Mouse (Mus musculus): ENCODE data around the gene Fcer2a. TPM values are rescaled to one million over a fixed set of nuclear protein-coding genes. Genes with fewer than 3 reads are reported as not detected.

Gene Fcer2a
- polyA plus RNA-seq, 1 experiment from 2014 or later = 0.14 TPM

GRCm38 (mm10) chr8:3679236-3679635, 14.7 kb downstream of the Fcer2a start:
- ATAC-seq = no peak
- no peak overlapping the region for H3K27ac ChIP-seq (ENCODE audit: low read length)
- no peak for DNase-seq (ENCODE audit: low spot score)
- H3K4me3 ChIP-seq (ENCODE audit: low read depth, low read length) = no peak overlapping the region
- WGBS = 95% methylated on average over 23 of the region's 23 CpGs
- H3K4me1 ChIP-seq (ENCODE audit: insufficient read depth, low read depth, low read length) = 0 out of 2 replicates have a peak, but pooled peaks cover 2% of the 10 kb centered on the region
- no peaks in the 10 kb centered on the region for H3K9me3 ChIP-seq (ENCODE audit: low read length)
- H3K9ac ChIP-seq (replicated peaks; ENCODE audit: low read depth) = no peak overlapping the region
- H3K4me2 ChIP-seq (replicated peaks; ENCODE audit: low read depth, low read length) = no peak overlapping the region
- H3K36me3 ChIP-seq (ENCODE audit: insufficient read depth, low read length) = 0 out of 2 replicates have a peak, but pooled peaks cover 3% of the 10 kb centered on the region
- TF ChIP-seq EP300 (IDR thresholded peaks at IDR 0.05) (no peak), CTCF (IDR thresholded peaks at IDR 0.05) (no peak)
- no peaks in the 10 kb centered on the region for H3K27me3 ChIP-seq (replicated peaks; ENCODE audit: insufficient read depth, low read length)

DNA sequence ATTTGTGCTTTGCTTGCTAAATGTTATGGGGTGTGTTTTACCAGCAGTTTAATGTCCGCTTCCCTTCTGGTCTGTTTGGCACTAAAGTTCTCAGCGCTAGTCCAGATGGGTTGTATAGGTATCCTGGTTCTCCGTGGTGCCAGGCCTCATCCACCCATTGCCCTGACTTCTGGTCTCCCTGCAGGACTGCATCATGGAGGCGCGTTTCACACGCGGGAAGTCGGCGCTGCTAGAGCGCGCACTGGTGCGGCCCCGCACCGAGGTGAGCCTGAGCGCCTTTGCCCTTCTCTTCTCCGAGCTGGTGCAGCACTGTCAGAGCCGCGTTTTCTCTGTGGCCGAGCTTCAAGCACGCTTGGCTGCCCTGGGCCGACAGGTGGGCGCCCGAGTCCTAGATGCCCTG, 15.1 kb downstream of the Fcer2a start:
- Histone ChIP-seq H3K4me2 (replicated peaks; ENCODE audit: low read depth, low read length) (no peak overlapping the region), H3K9me3 (ENCODE audit: low read length) (no peaks in the 10 kb centered on the region), H3K4me1 (ENCODE audit: insufficient read depth, low read depth, low read length) (0 out of 2 replicates have a peak, but pooled peaks cover 2% of the 10 kb centered on the region), H3K36me3 (ENCODE audit: insufficient read depth, low read length) (0 out of 2 replicates have a peak, but pooled peaks cover 3% of the 10 kb centered on the region), H3K27ac (ENCODE audit: low read length) (no peak overlapping the region), H3K9ac (replicated peaks; ENCODE audit: low read depth) (no peak overlapping the region), H3K4me3 (ENCODE audit: low read depth, low read length) (no peak overlapping the region), H3K27me3 (replicated peaks; ENCODE audit: insufficient read depth, low read length) (no peaks in the 10 kb centered on the region)
- DNase-seq (ENCODE audit: low spot score) (no peak), ATAC-seq (no peak)
- WGBS = 96% methylated on average over 23 of the region's 23 CpGs
- TF ChIP-seq EP300 (IDR thresholded peaks at IDR 0.05) (no peak), CTCF (IDR thresholded peaks at IDR 0.05) (no peak)

DNA sequence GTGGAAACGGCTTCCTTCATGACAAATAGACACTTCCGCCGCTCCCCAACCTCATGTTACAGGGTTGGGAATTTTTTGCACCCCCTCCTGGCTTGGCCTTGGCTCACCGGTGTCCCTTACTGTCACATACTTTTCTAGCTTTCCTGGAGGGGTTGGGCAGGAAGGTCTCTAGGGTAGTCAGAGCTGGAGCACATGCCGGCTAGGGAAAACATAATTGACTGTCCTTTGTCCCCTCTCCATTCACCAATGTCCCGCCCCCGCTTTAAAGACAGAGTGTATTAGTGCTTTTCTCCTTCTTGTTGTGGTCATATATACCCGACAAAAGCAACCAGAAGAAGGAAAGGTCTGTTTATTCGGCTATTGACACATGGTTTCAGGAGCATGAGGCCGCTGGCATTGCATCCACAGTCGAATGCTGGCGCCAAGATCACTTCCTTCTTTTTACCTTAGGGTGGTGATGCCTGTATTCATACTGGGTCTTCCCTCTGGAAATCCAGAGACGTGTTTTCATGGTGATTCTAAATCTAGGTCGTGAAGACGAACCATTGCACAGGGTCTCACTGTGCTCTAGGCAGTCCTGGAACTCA, 16.9 kb downstream of the Fcer2a start:
- 0 out of 2 replicates have a peak, but pooled peaks have one; percentile 0 for ATAC-seq
- no peak for DNase-seq (ENCODE audit: low spot score)
- TF ChIP-seq CTCF (IDR thresholded peaks at IDR 0.05) (no peak), EP300 (IDR thresholded peaks at IDR 0.05) (no peak)
- peak overlapping the region; percentile 85 for H3K4me3 ChIP-seq (ENCODE audit: low read depth, low read length)
- peak overlapping the region; percentile 71 for H3K4me2 ChIP-seq (replicated peaks; ENCODE audit: low read depth, low read length)
- no peaks in the 10 kb centered on the region for H3K9me3 ChIP-seq (ENCODE audit: low read length)
- H3K9ac ChIP-seq (replicated peaks; ENCODE audit: low read depth) = peak overlapping the region; percentile 91
- H3K36me3 ChIP-seq (ENCODE audit: insufficient read depth, low read length) = 0 out of 2 replicates have a peak, but pooled peaks cover 3% of the 10 kb centered on the region
- no peaks in the 10 kb centered on the region for H3K27me3 ChIP-seq (replicated peaks; ENCODE audit: insufficient read depth, low read length)
- 2% methylated on average over 15 of the region's 15 CpGs for WGBS
- H3K27ac ChIP-seq (ENCODE audit: low read length) = peak overlapping the region; percentile 90
- peaks cover 5% of the 10 kb centered on the region; the same call in 1 of the 2 replicates for H3K4me1 ChIP-seq (ENCODE audit: insufficient read depth, low read depth, low read length)

- peak within 1 kb of the TSS; percentile 71 for H3K4me2 ChIP-seq (replicated peaks; ENCODE audit: low read depth, low read length)
- H3K9me3 ChIP-seq (ENCODE audit: low read length) = no peaks in the 10 kb centered on the region
- DNase-seq (ENCODE audit: low spot score) (peak; percentile 98), ATAC-seq (peak; percentile 92)
- H3K27me3 ChIP-seq (replicated peaks; ENCODE audit: insufficient read depth, low read length) = no peaks in the 10 kb centered on the region
- WGBS = under 1% methylated on average over 61 of the region's 61 CpGs
- H3K36me3 ChIP-seq (ENCODE audit: insufficient read depth, low read length) = 0 out of 2 replicates have a peak, but pooled peaks cover 3% of the 10 kb centered on the region
- H3K27ac ChIP-seq (ENCODE audit: low read length) = peak within 1 kb of the TSS; percentile 90
- H3K4me1 ChIP-seq (ENCODE audit: insufficient read depth, low read depth, low read length) = peaks cover 5% of the 10 kb centered on the region; the same call in 1 of the 2 replicates
- peak within 1 kb of the TSS; percentile 85 for H3K4me3 ChIP-seq (ENCODE audit: low read depth, low read length)
- TF ChIP-seq EP300 (IDR thresholded peaks at IDR 0.05) = no peak
- peak; percentile 98 for TF ChIP-seq CTCF (IDR thresholded peaks at IDR 0.05)
- peak within 1 kb of the TSS; percentile 91 for H3K9ac ChIP-seq (replicated peaks; ENCODE audit: low read depth)
Measured at GRCm38 (mm10) chr8:3676131-3676992, 17.6 kb downstream of the Fcer2a start, which contains the start of gene Trappc5. Gene Trappc5, plus strand, starts transcription at chr8:3676299.

- DNase-seq (ENCODE audit: low spot score) (no peak), ATAC-seq (no peak)
- no peaks in the 10 kb centered on the region for H3K27me3 ChIP-seq (replicated peaks; ENCODE audit: insufficient read depth, low read length)
- no peak overlapping the region for H3K4me3 ChIP-seq (ENCODE audit: low read depth, low read length)
- H3K9ac ChIP-seq (replicated peaks; ENCODE audit: low read depth) = no peak overlapping the region
- peaks cover 5% of the 10 kb centered on the region; the same call in 1 of the 2 replicates for H3K4me1 ChIP-seq (ENCODE audit: insufficient read depth, low read depth, low read length)
- WGBS = 50% methylated on average over 3 of the region's 3 CpGs
- H3K36me3 ChIP-seq (ENCODE audit: insufficient read depth, low read length) = 0 out of 2 replicates have a peak, but pooled peaks cover 3% of the 10 kb centered on the region
- no peak for TF ChIP-seq CTCF (IDR thresholded peaks at IDR 0.05)
- TF ChIP-seq EP300 (IDR thresholded peaks at IDR 0.05) = no peak
- no peak overlapping the region for H3K27ac ChIP-seq (ENCODE audit: low read length)
- H3K4me2 ChIP-seq (replicated peaks; ENCODE audit: low read depth, low read length) = no peak overlapping the region
- no peaks in the 10 kb centered on the region for H3K9me3 ChIP-seq (ENCODE audit: low read length)
Measured at GRCm38 (mm10) chr8:3674671-3675070, 19.3 kb downstream of the Fcer2a start.

DNA sequence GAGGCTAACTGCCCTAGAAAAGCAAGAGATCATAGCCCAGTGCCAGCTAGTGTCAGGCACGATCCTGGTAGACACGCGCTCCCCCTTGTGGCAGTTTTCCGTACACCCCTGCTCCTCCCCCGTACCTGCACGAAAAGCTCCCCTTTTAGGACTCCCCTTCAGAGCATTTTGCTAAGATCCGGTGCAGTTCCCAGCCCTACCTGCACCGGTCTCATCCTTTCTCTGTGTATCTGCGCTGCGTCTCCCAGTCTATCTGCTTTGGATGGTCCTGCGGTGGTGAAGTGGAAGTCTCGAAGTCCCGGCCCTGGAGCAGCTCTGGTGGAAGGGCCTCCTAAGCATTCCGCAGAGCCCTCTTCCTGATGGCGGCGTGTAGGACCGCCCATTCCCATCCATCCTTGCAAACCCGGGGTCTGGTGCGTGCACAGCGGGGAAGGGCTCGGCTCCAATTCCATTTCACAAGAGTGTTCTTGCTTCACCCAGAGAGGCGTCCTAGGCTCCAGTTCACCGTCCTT, 21.9 kb downstream of the Fcer2a start, which contains the start of gene Fcor:
TSS of gene Fcor (minus strand) at position 383 of the 512 bp plus-strand sequence.
- DNase-seq (ENCODE audit: low spot score) = peak; percentile 93
- no peaks in the 10 kb centered on the region for H3K36me3 ChIP-seq (ENCODE audit: insufficient read depth, low read length)
- peak; percentile 84 for ATAC-seq
- H3K4me2 ChIP-seq (replicated peaks; ENCODE audit: low read depth, low read length) = peak within 1 kb of the TSS; percentile 65
- peaks cover 3% of the 10 kb centered on the region; the same call in 1 of the 2 replicates for H3K4me1 ChIP-seq (ENCODE audit: insufficient read depth, low read depth, low read length)
- TF ChIP-seq CTCF (IDR thresholded peaks at IDR 0.05) = peak; percentile 93
- TF ChIP-seq EP300 (IDR thresholded peaks at IDR 0.05) = no peak; the same call in 1 of the 2 replicates
- H3K9me3 ChIP-seq (ENCODE audit: low read length) = no peaks in the 10 kb centered on the region
- no peak within 1 kb of the TSS for H3K27ac ChIP-seq (ENCODE audit: low read length)
- H3K9ac ChIP-seq (replicated peaks; ENCODE audit: low read depth) = peak within 1 kb of the TSS; percentile 43
- WGBS = 1% methylated on average over 23 of the region's 23 CpGs
- peak within 1 kb of the TSS; percentile 49 for H3K4me3 ChIP-seq (ENCODE audit: low read depth, low read length)
- H3K27me3 ChIP-seq (replicated peaks; ENCODE audit: insufficient read depth, low read length) = no peaks in the 10 kb centered on the region
